Mouse (Mus musculus) inflammation-experienced regulatory T-cells, adult 6 months (primary cell): Measurements from ENCODE around the gene Hsd17b12. TPM values are rescaled to one million over a fixed set of nuclear protein-coding genes. Genes with fewer than 3 reads are reported as not detected.

Source experiments
- ATAC-seq: one replicate; pipeline ENCODE4 v1.8.0; 2017
- polyA plus RNA-seq, 3 experiments: library from polyadenylated mRNA; unstranded; fragments of 100-300 nt; shearing (Covaris generic); gene quantifications; one replicate each; pipeline ENCODE4 v1.2.1; 2017

Hsd17b12 gene
- polyA plus RNA-seq, 3 experiments from 2014 or later: 66.8 to 83.9 (median 72.2) TPM

- ATAC-seq: no peak
Measured at GRCm38 (mm10) chr2:94066540-94067135, 91.1 kb downstream of the Hsd17b12 start.

- no peak for ATAC-seq
Measured at GRCm38 (mm10) chr2:94066120-94066519, 91.6 kb downstream of the Hsd17b12 start.

DNA sequence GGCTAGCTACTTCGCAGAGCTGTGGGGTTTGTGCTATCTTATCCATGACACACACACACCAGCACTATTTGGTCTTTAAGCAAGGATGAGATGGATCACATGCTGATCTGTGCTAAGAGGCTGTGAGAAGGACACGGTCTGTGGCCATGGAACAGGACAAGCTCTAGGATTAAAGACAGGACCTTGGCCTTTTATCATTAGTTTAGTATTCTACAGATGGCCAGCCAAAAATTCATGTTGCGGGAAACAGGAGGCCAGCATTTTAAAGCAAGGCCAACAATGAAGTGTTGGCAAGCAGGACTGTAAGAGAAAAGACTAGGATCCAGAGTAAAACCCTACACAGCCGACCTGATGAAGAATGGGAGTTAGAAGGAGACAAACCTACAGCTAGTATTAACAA lies 95.0 kb downstream of the Hsd17b12 start:
- no peak for ATAC-seq

GRCm38 (mm10) chr2:94059459-94059858 lies 98.3 kb downstream of the Hsd17b12 start:
- no peak for ATAC-seq

- ATAC-seq: no peak
Measured at GRCm38 (mm10) chr2:94054813-94055212, 103.0 kb downstream of the Hsd17b12 start.

DNA sequence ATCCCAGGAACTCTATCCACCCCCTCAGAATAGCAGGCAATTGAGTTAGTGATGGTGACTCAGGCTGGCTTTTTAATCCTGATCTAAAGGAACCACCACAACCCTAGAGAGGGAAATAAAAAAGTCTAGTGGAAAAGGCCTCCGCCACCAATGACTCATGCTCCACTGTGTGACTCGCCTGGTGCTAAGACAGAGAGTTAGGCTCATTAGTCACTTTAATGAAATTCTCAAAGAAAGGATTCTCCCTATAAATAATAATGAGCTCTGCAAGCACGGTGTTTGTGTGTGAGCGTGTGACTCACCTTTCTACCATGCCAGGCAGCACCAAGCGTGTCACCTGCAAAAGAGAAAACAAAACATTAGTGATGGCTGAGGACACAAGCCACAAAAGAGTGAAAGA lies 105.8 kb downstream of the Hsd17b12 start:
- no peak for ATAC-seq

- ATAC-seq: no peak
Measured at GRCm38 (mm10) chr2:94050901-94051300, 106.9 kb downstream of the Hsd17b12 start.

DNA sequence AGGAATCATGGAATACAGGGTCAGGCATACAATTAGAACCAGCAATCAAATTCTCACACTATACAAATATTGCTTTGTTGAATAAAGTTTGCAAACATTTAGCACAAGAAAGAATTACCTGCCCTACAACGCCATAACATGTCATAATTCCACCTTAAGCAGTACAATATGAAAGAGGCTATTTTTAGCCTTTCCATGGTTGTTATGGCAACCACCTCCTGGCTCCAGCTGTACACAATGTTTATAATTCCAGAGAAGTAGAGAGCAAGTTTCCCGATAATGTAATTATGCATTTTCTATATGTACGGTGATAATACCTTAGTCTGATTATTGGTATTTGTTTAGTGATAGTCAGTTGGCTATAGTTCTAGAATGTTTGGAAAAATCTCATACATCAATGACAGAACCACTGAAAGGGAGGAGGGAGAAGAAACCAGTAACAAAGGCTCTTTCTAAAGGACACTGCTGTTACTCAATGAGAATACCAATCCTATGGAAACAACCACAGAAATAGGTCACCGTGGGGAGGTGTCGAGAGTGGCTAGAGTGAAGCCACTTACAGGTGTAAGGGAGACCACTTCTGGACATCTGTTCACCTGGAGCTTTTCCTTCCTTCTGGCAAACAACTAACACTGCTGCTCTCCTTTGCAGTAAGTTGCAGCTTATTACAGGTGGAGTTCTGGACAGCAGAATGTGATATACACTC lies 108.1 kb downstream of the Hsd17b12 start:
- ATAC-seq: no peak

- ATAC-seq: no peak
Measured at GRCm38 (mm10) chr2:94048733-94049470, 108.9 kb downstream of the Hsd17b12 start.

DNA sequence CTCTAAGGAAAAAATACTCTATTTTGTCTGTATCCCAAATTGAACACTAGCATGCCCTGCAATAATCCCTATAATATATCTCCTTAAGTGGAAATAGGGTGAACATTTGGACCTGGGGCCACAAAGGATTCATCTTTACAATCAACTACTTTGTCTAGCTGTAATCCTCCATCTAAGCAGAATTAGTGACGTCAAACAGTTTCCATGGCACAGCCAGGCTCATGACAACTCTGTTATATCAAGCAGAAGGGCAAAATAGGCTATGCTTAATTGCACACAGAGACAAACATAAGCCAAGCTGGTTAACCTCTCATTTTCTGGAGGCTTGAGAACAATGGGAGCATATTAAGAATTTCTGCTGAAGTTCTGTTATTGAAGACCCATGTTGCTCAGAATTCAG lies 109.5 kb downstream of the Hsd17b12 start:
- ATAC-seq: no peak

DNA sequence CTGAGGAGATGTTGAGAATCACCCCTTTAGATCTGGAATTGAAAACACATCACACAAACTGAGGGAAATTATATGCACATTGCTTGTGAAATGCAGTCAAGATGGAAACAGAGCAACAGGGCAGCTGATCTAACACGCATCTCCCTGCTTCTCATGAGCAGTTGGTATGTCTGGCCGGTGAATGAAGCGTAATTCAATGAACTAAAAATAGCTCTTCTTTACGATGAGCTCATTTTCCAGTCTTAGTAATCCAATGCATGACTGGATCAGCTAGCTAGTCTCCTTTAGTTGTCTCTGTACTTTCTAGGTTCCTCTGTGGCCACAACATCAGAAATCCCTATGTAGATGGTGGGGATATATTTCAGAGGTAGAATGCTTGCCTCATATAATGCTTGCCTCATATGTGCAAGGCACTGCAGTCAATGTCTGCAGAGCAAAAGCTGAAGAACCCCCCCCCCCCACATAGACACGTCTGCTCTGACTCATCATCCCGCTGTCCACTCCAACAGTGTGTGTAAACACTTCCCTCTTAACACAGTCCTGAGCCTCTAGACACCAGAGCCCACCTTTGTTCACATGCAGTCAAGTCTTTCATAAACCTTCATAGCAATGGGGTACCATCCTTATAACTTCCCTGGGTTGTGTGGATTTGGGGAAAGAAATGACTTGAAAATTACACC lies 112.2 kb downstream of the Hsd17b12 start:
- no peak for ATAC-seq

GRCm38 (mm10) chr2:94044174-94044573 lies 113.6 kb downstream of the Hsd17b12 start:
- ATAC-seq: no peak

- no peak for ATAC-seq
Measured at GRCm38 (mm10) chr2:94043662-94044061, 114.1 kb downstream of the Hsd17b12 start.

DNA sequence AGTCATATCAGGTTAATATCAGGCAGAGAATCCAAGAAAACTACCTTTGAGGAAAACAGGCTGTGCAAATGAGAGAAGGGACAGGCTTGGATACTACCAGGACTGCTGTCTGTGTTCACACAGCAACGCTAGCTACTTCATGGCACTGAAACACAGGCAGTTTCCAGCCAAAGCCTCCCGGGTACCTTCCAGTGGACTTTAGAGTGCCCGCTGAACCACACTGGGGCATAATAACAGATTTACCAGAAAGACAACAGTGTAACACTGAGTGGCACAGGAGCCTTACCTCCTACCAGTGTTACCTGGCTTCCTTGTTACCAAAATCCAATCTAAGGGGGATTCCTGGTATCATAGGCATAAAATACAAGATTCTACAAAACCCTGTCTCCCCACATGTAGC lies 115.3 kb downstream of the Hsd17b12 start:
- no peak for ATAC-seq

GRCm38 (mm10) chr2:94040391-94041125 lies 117.2 kb downstream of the Hsd17b12 start:
- no peak for ATAC-seq

- peak; percentile 50 for ATAC-seq
Measured at GRCm38 (mm10) chr2:94035428-94036331, 122.1 kb downstream of the Hsd17b12 start.

GRCm38 (mm10) chr2:94030602-94031001 lies 127.2 kb downstream of the Hsd17b12 start:
- ATAC-seq: no peak

DNA sequence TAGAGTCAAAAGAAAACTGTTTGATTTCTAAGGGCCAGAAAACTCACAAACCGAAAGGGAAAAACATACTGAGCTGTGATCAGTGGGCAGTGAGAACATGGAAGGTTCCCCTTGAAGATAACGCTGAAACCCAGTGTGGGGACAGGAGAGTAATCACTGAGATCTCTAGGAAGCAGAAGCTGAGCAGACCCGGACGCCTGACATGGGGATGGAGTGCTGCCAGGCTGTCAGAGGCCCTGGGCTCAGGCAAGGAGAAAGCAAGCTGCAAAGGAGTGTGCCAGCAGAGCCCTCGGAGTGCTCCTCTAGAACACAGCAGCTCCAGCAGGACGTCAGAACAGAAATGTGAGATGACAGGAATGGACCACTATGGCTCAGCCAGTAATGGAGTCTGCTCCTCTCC lies 133.1 kb downstream of the Hsd17b12 start:
- no peak for ATAC-seq

GRCm38 (mm10) chr2:94010335-94011291 lies 147.2 kb downstream of the Hsd17b12 start, which contains the start of gene Alkbh3:
TSS of gene Alkbh3 (minus strand) at chr2:94010807.
- peak; percentile 99 for ATAC-seq

DNA sequence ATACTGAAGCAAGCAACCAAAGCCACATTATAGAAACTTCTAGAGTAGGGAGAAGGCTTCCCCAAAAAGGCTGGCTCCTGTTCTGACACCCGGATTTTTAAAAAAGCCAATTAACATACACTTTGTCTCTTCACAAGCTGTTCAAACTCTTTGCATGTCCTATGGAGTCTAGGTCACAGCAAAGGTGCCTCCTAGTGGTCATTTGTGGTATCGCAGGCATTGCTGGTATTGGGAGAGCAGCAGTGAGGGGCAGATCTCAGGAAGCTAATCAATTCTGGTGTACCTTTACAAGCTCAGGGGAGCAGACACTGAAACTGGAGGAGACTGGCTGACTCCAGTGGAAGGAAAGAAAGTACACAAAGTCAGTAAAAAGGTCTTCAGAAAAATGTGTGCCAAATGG lies 155.4 kb downstream of the Hsd17b12 start:
- ATAC-seq: peak; percentile 66
